Mouse (Mus musculus) bone marrow, adult 2 months (tissue): ENCODE results near the gene Doc2g.

Experiments used
- CTCF ChIP-seq: fragments of 200-500 bp; IDR thresholded peaks from 2 replicates; pipeline ENCODE4 v1.5.1; 2011; ENCODE audit warnings: low read length, control low read depth; ENCODE audit not compliant: control insufficient read depth, insufficient read depth
- POLR2A ChIP-seq: fragments of 200-500 bp; IDR thresholded peaks from 2 replicates; pipeline ENCODE4 v1.6.1; 2011; ENCODE audit warnings: low read depth, mild to moderate bottlenecking, control low read depth, low read length, borderline replicate concordance; ENCODE audit not compliant: control insufficient read depth

DNA sequence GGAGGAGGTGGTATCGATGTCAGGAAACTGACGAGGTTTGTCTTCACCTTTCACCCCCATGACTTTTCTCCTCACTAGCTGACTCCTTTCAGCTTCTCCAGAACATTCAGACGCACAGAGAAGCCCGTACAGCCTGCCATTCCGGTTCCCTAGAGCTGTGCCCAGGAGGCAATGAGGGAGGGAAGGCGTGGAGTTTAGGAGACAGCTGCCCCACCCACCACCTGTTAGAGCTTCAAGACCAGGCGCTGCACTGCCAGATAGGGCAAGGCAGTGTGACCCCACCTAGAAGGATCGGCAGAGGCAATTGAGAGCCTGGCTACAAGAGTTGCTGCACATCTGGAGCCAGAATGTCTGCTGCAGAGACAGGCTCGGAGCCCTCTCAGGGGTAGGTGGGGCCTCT is 30.9 kb upstream of the Doc2g start, which contains the start of gene Aldh3b2:
- no peak for TF ChIP-seq CTCF
- TF ChIP-seq POLR2A: no peak
